Mouse (Mus musculus): Measurements from ENCODE around the gene Esrrb. TPM values are rescaled to one million over a fixed set of nuclear protein-coding genes. Genes with fewer than 3 reads are reported as not detected.
A peak's percentile ranks its signal among the peaks of the same experiment; 100 is the strongest.

The Esrrb gene
- total RNA-seq, 2 experiments from 2014 or later, result 1.3 to 1.6 TPM

DNA sequence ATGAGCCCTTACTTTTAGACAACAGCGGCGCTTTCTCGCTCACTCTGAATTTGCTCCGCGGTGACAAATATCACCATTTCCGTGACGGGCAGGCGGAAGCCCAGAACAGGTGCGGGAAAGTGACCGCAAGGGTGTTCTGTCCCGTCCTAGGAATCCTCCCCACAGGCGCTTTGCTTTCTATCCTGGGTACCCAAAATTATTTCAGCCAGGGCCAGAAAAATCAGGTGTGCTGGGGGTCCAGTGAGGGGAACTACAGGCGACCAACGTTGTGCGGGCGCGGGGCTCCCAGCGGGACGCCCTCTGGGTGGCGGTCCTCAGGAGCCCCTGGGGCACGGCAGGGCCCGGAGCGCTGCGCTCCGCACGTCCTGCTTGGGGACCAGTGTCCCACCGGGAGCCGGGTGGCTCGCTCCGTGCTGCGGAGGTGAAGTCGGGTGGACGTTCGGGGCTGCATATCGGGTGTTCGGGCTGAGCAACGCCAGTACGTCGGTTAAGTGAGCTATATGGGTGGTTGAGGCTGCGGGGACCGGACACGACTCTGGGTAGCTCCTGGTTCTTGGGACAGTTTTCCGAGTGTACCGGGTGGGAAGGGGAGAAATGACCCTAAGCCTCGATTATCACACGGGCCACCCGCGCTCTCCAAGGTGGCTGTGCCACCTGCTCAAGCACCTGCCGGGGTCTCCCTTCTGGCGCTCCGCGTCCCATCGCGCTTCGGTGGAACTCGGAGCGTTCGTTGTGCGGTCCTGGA is 61.4 kb downstream of the Esrrb start:
- DNase-seq, result no peak

DNA sequence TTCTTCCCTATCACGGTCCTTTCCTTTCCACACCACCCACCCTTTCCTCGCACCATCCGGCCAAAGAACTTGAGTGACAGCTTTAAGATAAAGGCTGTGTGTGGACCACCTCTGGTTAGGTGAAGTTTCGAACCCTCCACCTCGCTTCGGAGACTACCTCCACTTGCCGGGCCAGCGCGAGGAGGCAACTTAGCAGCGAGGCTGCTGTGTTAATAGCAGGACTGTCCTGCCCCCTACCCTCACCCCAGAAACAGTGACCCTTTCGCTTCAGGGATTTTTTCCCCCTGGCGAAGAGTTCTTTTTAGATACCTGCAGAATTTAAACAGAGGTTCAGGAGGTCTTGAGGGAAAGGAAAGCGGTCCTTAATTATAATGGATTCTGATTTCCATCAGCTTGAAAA is 62.2 kb downstream of the Esrrb start:
- no peak for DNase-seq

DNA sequence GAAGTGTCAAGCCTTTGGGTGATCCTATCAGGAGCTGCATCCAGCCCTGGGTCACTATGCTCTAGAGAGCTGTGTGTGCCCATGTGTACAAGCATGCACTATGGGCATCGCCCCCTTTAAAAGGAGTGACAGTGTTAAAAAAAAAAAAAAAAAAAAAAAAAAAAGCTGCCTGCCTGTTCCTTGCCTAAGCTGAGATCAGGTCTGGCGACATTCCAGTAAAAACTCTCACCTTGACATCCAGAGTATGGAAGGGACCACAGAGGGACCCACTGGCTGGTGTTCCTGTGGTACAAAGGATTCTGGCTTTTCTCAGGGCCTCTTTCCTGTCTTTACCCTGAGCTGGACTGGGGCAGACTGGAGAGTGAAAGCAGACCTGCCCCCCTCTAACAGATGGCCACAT is 66.7 kb downstream of the Esrrb start:
- DNase-seq, result no peak

DNA sequence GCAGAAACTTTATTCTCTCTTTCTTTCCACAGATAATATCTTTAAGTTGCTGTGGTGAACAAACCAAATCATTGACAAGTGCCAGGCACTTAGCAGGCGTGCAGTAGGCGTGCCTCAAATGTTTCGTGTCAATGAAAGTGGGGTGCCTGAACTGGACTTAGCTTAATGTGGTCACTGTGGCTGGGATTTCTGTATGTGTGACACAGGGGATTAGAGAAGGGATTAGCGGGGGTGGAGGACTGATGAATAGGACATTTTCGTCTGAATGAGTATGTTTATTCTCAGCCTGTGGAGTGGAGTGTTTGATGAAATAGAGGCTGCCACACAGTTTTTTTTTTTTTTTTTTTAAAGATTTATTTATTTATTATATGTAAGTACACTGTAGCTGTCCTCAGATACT is 70.8 kb downstream of the Esrrb start:
- no peak for DNase-seq

DNA sequence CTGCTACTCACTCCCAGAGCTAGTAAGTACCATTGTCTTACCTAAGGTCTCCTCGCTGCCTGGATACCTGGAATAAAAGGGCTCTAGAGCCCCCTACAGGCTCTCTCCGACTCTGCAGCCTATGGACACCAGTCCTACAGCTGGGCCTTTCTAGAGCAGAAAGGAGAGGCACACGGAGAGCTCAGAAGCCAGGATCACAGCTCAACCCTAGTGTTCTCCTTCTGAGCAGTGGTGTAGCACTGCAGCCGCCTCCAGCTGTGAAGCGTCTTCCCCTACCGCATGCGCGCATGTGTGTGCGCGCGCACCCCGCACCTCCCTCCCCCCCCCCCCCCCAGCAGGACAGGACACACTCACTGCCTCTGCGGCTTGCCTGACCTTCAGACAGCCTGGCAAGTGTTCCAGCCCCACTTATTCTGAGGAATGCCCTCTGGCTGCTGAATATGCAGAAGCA is 72.5 kb downstream of the Esrrb start:
- DNase-seq, result peak; percentile 72 to 73

DNA sequence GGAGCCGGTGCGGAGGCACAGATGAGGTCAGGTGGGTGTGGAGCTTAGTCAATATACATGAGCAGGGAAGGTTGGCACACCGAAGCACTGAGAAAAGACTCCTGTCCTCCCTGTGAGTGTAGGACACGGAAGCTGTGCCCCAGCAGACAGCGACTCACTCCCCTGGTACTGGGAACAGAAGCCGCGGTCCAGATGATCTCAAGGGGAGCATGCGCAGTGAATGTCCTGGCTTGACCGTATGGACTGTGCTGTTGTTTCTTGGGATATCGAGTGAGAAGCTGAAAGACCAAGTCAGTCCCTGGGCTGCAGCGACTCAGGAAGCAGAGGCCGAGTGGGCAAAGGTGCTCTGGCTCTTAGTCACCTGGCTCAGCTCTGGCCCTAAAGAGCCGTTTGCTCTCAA is 74.7 kb downstream of the Esrrb start:
- no peak for DNase-seq

DNA sequence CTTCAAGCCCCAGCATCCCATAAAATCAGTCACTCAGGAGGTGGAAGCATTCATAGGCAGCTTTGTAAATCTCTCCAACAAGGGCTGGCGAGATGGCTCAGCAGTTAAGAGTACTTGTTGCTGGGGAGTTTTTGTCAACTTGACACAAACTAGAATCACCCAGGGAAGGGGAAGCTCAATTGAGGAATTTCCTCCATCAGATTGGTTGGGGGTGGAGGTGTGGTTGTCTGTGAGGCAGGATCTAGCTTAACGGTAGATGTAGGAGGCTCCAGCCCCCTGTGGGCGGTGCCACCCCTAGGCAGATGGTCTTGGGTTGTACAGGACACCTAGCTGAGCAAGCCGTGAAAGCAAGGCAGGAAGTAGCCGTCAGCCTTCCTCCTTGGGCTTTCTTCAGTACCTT is 89.9 kb downstream of the Esrrb start:
- DNase-seq, result no peak

DNA sequence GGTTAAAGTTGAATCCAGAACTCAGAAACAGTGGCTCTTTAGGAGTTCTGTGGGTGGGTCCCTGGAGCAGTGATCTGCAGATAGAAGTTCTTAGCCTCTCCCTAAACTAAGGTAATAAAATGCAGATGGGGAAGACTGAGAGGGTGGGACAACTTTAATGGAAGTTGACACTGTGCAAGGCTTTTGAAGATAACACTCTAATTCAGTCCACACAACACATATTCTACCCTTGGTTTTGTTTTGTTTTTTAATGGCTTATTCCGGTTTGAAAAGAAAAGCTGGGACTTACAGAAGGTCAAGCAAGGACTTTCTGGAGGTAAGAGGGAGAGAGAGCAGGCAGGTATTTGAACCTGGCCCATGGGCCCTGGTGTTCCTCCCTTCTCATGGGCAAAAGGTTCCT is 94.1 kb downstream of the Esrrb start:
- DNase-seq, result no peak

DNA sequence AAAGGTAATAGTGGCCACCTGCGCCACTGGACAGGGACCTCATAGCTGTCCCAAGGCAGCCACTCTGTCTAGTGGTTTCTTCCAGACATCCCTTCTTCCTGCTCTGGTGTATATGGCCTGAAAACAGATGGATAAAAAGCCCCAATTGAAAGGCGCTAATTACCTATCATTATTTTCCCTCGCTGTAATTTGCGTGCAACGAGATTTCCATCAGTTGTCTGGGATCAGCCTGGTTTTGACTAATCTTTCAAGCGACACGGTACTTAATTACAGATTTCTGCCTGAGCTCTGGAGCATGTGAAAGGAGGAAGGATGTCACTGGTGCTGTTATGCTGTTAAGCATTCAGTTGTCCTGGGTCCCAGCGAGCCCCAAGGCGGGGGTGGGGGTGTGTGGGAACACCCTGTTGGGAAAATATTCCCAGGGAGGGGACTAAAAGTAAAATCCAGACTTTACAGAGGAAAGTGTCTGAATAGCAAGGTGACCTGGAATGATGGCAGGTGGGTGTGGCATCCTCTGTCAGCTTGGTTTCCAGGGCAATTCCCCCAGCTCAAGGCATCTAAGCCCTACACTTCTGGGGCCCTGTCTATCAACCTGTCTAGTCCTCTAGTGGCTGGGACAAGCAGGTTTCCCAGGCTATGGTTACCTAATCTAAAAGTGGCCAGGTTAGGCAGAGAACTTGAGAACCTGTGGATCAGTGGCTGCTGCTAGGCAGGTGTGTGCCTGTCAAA is 102.0 kb downstream of the Esrrb start:
- DNase-seq, result no peak

DNA sequence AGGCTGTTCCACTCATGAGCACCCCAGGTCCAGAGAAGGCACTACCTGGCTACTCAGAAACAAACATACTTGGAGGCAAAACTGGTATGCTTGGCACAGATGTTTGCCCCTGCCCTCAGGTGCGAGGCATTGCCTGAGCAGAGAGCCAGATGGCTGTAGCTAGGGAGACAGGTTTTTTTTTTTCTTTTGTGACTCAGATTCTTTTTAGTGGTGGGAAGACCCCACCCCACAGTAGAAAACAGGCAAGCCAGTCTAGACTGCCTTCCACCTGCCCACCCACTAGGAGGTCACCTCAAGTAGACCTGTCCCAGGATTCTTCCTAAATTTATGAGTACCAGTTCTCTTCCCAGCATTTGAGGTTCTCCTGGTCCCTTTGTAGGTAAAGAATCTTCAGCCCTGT is 103.5 kb downstream of the Esrrb start:
- DNase-seq, result no peak

DNA sequence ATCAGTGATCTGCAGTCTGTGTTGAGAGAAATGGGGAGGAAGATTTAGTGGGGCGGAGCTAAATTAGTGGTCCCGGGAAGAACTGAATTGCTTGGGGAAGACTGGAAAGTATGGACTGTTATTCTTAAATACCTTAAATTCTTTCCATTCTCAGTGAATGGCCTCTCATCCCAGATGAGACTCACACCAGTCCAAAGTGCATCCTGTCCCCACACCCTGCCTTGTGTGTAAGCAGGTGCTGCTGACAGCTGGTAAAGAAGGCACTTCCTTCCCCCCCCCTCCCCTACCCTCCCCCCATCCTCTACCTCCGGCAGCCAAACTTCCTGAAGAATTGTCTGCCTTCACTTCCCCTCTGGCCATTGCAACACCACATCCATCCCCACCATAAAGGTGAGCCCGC is 105.3 kb downstream of the Esrrb start:
- no peak for DNase-seq

DNA sequence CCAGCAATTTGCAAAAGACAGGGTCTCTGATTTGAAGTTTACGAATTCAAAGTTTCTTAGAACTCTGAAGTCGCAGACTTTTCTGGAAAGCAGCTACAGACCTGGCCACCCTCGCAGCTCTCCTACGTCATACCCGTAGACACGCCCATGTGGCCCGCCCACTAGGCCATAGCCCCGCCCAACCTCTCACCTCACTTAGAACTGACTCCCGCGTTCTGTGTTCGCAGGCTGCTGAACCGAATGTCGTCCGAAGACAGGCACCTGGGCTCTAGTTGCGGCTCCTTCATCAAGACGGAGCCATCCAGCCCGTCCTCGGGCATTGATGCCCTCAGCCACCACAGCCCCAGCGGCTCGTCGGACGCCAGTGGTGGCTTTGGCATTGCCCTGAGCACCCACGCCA is 109.0 kb downstream of the Esrrb start:
- no peak for DNase-seq

DNA sequence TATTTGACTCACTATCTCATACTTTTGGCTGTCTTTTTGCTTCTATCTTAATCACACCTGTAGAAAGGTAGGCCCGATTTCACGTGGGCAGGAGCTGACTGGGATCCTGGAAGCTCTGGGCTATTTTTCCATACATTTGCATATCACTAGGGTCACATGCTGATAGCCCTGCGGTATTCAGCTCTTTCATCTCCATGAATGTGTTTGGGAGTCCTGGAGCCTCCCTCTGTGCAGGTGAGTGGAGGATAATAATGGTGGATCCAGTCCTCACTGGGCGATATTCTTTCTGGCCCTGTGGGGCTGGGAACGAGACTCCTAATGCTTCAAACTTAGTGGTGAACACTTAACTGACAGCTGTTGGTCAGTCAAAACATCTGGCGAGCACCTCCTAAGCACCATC is 110.0 kb downstream of the Esrrb start:
- DNase-seq, result no peak

DNA sequence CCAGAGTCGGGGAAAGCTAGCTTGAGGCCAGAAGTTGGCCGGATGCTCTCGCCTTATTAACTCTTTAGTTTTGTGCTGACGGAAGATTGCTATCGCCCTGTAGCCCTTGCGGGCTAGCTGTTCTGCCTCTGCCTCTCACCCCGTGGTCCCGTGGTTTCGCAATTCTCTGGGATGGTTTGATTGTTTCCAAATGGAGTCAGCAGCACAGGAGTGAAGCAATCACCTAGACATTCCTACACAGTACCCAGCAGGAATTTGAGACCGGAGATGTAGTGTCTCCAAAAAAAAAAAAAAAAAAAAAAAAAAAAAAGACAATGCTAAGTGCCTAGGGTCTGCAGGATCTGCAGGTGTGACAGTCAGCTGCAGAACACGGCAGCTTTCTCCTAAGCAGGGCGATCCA is 112.7 kb downstream of the Esrrb start:
- DNase-seq, result no peak

DNA sequence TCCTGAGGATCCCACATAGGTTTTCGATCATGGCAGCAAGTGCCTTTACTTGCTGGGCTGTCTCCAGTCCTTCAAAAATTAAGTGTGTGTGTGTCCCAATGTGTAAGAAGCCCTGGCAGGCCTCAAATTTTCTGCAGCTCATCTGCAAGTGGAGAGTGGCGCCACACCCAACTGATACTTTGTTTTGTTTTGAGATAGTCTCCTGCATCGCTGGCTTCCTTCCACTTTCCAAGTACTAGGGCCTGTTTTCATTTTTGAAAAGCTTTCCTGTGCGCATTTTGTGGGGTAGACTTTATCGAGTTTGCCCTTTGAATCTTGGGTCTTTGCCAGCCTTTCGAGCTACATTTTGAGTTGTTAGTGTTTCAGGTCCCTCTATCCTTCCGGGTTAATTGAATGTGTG is 115.1 kb downstream of the Esrrb start:
- DNase-seq, result no peak

DNA sequence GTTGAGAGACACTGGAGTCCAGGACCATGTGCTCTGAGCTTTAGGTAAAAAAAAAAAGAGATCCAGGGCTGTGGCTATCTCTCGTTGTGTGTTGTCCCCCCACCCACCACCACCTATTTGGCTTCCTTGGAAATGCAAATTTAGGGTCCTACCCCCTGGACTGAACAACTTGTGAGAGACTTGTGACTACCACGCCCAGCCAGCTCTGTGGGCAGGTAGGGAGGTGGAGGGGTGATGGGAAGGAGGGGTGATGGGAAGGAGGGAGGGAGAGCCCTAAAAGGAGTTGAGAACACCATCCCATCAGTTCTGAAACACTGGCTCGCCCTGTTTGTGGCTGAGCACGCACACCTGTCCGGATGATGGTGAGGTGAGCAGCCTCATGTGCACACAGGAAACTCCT is 118.0 kb downstream of the Esrrb start:
- DNase-seq, result no peak

DNA sequence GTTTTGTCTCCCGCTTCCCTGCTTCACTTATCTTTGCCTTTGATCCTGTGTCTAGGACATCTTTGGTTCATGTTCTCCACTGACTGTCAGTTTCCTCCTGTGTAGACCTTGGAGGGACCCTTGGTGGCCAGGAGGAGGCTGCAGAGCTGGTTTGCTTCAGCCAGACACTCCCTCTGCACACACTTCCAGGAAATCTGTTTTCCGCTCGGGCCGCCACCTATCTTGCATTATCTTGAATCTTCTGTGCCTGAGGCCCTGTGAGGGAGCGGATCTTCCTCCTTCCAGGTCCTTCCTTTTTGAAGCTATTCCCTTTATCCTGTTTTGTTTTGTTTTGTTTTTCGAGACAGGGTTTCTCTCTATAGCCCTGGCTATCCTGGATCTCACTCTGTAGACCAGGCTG is 121.1 kb downstream of the Esrrb start:
- no peak for DNase-seq

DNA sequence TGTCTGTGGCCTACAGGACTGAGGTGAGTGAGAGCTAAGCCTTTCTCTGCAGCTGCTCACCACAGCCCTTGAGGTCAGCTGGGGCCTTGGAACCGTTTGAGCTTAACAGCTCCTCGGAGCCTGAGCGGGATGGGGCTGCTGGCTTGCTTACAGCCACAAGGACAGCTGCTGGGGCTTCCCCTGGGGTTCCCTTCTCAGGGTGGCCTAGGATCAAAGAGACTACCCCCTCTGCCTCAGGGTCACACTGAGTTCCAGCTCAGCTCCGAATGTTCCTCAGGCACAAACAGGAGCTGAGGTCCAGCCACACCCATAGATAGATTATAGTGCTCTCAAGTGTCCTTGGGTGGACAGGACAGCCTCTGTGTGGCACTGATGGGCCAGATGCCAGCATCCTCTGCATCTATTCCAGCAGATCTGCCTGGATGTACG is 122.5 kb downstream of the Esrrb start:
- no peak for DNase-seq

DNA sequence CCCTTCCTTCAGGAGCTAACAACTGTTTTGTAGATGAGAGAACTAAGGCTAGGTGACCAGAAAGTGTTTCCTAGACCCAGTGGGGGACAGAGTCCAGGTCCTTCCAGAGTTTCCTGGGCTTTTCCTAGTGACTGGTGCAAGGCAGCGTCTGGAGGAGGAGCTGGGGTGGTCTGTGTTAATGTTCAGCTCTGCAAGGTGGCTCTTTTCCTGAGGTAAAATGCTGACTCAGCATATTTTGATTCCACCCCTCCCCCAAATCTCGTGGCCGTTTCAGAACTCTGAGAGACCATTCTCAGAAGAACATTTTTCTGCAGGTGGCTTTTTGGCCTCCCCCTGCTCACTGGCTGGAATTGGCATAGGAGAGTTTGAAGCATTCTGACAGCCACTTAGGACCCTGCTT is 127.1 kb downstream of the Esrrb start:
- DNase-seq, result no peak

DNA sequence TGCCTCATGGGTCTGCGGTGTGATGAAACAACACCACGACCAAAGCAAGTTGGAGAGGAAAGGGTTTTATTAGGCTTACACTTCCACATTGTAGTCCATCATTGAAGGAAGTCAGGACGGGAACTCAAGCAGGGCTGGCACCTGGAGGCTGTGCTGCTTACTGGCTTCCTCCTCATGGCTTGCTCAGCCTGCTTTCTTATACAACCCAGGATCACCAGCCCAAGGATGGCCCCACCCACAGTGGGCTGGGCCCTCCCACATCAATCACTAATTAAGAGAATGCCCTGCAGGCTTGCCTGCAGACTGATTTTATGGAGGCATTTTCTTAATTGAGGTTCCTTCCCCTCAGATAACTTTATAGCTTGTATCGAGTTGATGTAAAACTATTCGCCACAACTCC is 129.1 kb downstream of the Esrrb start:
- DNase-seq, result no peak

DNA sequence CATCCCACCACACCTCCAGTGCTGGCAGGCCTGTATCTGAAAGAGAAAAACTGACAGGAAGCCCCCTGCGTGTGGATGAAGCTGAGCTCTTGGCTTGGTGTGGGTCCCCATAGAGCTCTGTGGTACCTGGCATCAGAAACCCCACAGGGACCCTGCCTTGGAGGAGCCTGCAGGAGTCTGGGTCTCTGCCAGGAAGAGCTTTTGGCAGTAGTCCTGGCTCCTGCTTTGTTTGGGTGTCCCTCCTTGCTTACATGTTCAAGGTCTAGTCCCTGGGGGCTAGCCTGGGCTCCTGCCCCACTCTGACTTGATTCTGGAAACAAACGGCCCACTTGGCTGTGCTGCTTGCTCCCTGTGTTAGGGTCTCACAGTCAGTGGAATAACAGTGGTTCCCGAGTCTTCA is 130.6 kb downstream of the Esrrb start:
- no peak for DNase-seq

DNA sequence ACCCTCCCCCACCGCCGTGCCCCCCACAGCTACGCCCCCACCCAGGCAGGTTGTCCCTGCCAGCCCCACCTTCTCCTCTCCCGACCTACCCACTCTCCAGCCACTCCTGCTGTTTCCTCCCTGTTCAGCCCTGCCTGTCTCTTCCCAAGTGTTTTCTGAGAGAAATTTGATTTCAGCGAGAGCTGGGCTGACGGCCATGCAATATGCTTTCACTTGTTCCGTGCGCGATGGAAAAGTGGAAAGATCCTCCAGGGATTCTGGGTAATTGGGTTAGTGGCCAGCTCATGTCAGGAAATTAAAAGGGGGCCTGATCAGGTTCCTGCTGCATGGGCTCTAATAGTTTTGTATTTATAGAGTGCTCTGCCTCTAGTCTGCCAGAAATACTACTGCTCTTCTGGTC is 131.9 kb downstream of the Esrrb start:
- DNase-seq, result peak; percentile 9 to 19

DNA sequence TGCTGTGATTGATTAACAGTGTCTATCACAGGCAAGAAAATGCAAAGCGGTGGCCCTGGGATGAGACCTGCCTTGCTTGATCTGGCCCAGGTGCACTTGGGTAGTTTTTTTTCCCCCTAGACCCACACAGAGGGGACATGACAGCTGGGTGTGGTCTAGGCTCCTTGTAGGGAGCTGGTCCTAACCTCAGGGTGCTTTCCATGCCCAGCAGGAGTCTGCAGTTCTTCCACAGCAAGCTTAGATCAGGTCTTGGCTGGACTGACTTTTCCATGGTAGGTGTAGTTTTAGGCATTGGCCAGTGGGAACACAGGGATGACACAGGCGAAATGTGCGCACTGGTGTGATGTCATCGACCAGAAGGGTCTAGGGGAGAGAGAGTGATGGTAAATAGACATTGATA is 136.2 kb downstream of the Esrrb start:
- DNase-seq, result no peak

DNA sequence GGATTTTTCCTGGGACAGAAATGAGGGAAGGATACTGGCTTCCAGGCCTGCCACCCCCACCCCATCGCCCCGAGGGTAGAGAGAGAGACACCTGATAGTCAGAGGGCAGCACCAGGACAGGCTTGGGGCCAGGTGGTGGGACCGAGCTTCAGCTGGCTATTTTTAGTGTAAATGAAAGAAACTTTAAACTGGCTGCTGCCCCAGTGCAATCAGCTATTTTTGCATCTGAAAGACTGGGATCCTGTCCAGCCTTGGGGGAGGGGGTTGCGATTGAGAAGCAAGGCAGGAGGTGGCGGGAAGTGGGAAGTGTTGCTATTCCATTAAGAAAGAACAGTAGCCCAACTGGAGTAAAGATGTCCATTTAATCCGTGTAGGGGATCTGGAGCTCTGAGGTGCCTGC is 137.8 kb downstream of the Esrrb start:
- DNase-seq, result peak; percentile 37 to 44

Data from layer of hippocampus, postnatal 36 days (tissue).